Mouse (Mus musculus): Measurements from ENCODE around the gene Thap11. TPM values are rescaled to one million over a fixed set of nuclear protein-coding genes. Genes with fewer than 3 reads are reported as not detected.

The Thap11 gene
- polyA plus RNA-seq, 1 experiment from 2014 or later: 36.8 TPM

- ATAC-seq (ENCODE audit: low FRiP score, low TSS enrichment) (0 out of 2 replicates have a peak, but pooled peaks have one; percentile 28), DNase-seq (ENCODE audit: low spot score) (no peak)
- no peak for TF ChIP-seq EP300 (optimal IDR thresholded peaks at IDR 0.05)
- Histone ChIP-seq H3K36me3 (ENCODE audit: control insufficient read depth, insufficient read depth, low read length) (no peaks in the 10 kb centered on the region), H3K4me1 (replicated peaks; ENCODE audit: control insufficient read depth, insufficient read depth) (no peaks in the 10 kb centered on the region), H3K9ac (ENCODE audit: low read length) (no peak overlapping the region), H3K4me3 (ENCODE audit: low read depth, low read length) (no peak overlapping the region), H3K9me3 (ENCODE audit: control insufficient read depth, low read length) (no peaks in the 10 kb centered on the region), H3K27me3 (ENCODE audit: control insufficient read depth, insufficient read depth, low read length) (no peaks in the 10 kb centered on the region), H3K27ac (replicated peaks) (no peak overlapping the region), H3K4me2 (replicated peaks; ENCODE audit: low read depth) (no peak overlapping the region)
- WGBS: 73% methylated on average over 10 of the region's 10 CpGs
These were observed 43.9 kb upstream of the Thap11 start for GRCm38 (mm10) chr8:105811061-105811460.

GRCm38 (mm10) chr8:105811543-105811942 lies 43.4 kb upstream of the Thap11 start:
- Histone ChIP-seq H3K4me3 (ENCODE audit: low read depth, low read length) (no peak overlapping the region), H3K9me3 (ENCODE audit: control insufficient read depth, low read length) (no peaks in the 10 kb centered on the region), H3K4me1 (replicated peaks; ENCODE audit: control insufficient read depth, insufficient read depth) (no peaks in the 10 kb centered on the region), H3K27ac (replicated peaks) (peak overlapping the region; percentile 53; the same call in 1 of the 2 replicates), H3K36me3 (ENCODE audit: control insufficient read depth, insufficient read depth, low read length) (no peaks in the 10 kb centered on the region), H3K9ac (ENCODE audit: low read length) (no peak overlapping the region), H3K27me3 (ENCODE audit: control insufficient read depth, insufficient read depth, low read length) (no peaks in the 10 kb centered on the region), H3K4me2 (replicated peaks; ENCODE audit: low read depth) (no peak overlapping the region)
- DNase-seq (ENCODE audit: low spot score): no peak
- 48% methylated on average over 3 of the region's 3 CpGs for WGBS
- TF ChIP-seq CTCF (IDR thresholded peaks at IDR 0.05; ENCODE audit: low read depth) (no peak), EP300 (optimal IDR thresholded peaks at IDR 0.05) (no peak)
- no peak for ATAC-seq (ENCODE audit: low FRiP score, low TSS enrichment)

GRCm38 (mm10) chr8:105812511-105812910 lies 42.4 kb upstream of the Thap11 start:
- no peak overlapping the region for H3K4me2 ChIP-seq (replicated peaks; ENCODE audit: low read depth)
- no peak for TF ChIP-seq EP300 (optimal IDR thresholded peaks at IDR 0.05)
- no peak for TF ChIP-seq CTCF (IDR thresholded peaks at IDR 0.05; ENCODE audit: low read depth)
- ATAC-seq (ENCODE audit: low FRiP score, low TSS enrichment): no peak
- no peaks in the 10 kb centered on the region for H3K9me3 ChIP-seq (ENCODE audit: control insufficient read depth, low read length)
- no peak overlapping the region for H3K9ac ChIP-seq (ENCODE audit: low read length)
- H3K4me1 ChIP-seq (replicated peaks; ENCODE audit: control insufficient read depth, insufficient read depth): no peaks in the 10 kb centered on the region
- no peak for DNase-seq (ENCODE audit: low spot score)
- no peaks in the 10 kb centered on the region for H3K27me3 ChIP-seq (ENCODE audit: control insufficient read depth, insufficient read depth, low read length)
- no peak overlapping the region for H3K4me3 ChIP-seq (ENCODE audit: low read depth, low read length)
- H3K36me3 ChIP-seq (ENCODE audit: control insufficient read depth, insufficient read depth, low read length): no peaks in the 10 kb centered on the region
- 81% methylated on average over 5 of the region's 5 CpGs for WGBS
- H3K27ac ChIP-seq (replicated peaks): no peak overlapping the region

GRCm38 (mm10) chr8:105813241-105813640 lies 41.7 kb upstream of the Thap11 start:
- H3K27ac ChIP-seq (replicated peaks): no peak overlapping the region
- H3K27me3 ChIP-seq (ENCODE audit: control insufficient read depth, insufficient read depth, low read length): no peaks in the 10 kb centered on the region
- no peak for DNase-seq (ENCODE audit: low spot score)
- no peak for TF ChIP-seq EP300 (optimal IDR thresholded peaks at IDR 0.05)
- TF ChIP-seq CTCF (IDR thresholded peaks at IDR 0.05; ENCODE audit: low read depth): no peak
- ATAC-seq (ENCODE audit: low FRiP score, low TSS enrichment): no peak
- H3K9ac ChIP-seq (ENCODE audit: low read length): no peak overlapping the region
- H3K4me3 ChIP-seq (ENCODE audit: low read depth, low read length): no peak overlapping the region
- no peaks in the 10 kb centered on the region for H3K9me3 ChIP-seq (ENCODE audit: control insufficient read depth, low read length)
- no peak overlapping the region for H3K4me2 ChIP-seq (replicated peaks; ENCODE audit: low read depth)
- WGBS: 95% methylated on average over 6 of the region's 6 CpGs
- no peaks in the 10 kb centered on the region for H3K36me3 ChIP-seq (ENCODE audit: control insufficient read depth, insufficient read depth, low read length)
- no peaks in the 10 kb centered on the region for H3K4me1 ChIP-seq (replicated peaks; ENCODE audit: control insufficient read depth, insufficient read depth)

- H3K4me2 ChIP-seq (replicated peaks; ENCODE audit: low read depth): no peak overlapping the region
- 88% methylated on average over 3 of the region's 3 CpGs for WGBS
- peaks cover 3% of the 10 kb centered on the region for H3K36me3 ChIP-seq (ENCODE audit: control insufficient read depth, insufficient read depth, low read length)
- no peak overlapping the region for H3K4me3 ChIP-seq (ENCODE audit: low read depth, low read length)
- ATAC-seq (ENCODE audit: low FRiP score, low TSS enrichment): no peak
- TF ChIP-seq CTCF (IDR thresholded peaks at IDR 0.05; ENCODE audit: low read depth): no peak
- no peak for TF ChIP-seq EP300 (optimal IDR thresholded peaks at IDR 0.05)
- H3K9me3 ChIP-seq (ENCODE audit: control insufficient read depth, low read length): no peaks in the 10 kb centered on the region
- H3K27me3 ChIP-seq (ENCODE audit: control insufficient read depth, insufficient read depth, low read length): no peaks in the 10 kb centered on the region
- H3K27ac ChIP-seq (replicated peaks): no peak overlapping the region
- DNase-seq (ENCODE audit: low spot score): no peak
- H3K4me1 ChIP-seq (replicated peaks; ENCODE audit: control insufficient read depth, insufficient read depth): no peaks in the 10 kb centered on the region
- H3K9ac ChIP-seq (ENCODE audit: low read length): no peak overlapping the region
These were observed 35.3 kb upstream of the Thap11 start for GRCm38 (mm10) chr8:105819659-105820058.

- Histone ChIP-seq H3K4me2 (replicated peaks; ENCODE audit: low read depth) (no peak overlapping the region), H3K36me3 (ENCODE audit: control insufficient read depth, insufficient read depth, low read length) (peaks cover 3% of the 10 kb centered on the region), H3K4me1 (replicated peaks; ENCODE audit: control insufficient read depth, insufficient read depth) (peaks cover 4% of the 10 kb centered on the region; the same call in 1 of the 2 replicates), H3K9ac (ENCODE audit: low read length) (no peak overlapping the region), H3K27me3 (ENCODE audit: control insufficient read depth, insufficient read depth, low read length) (no peaks in the 10 kb centered on the region), H3K27ac (replicated peaks) (no peak overlapping the region), H3K4me3 (ENCODE audit: low read depth, low read length) (no peak overlapping the region), H3K9me3 (ENCODE audit: control insufficient read depth, low read length) (no peaks in the 10 kb centered on the region)
- no peak for TF ChIP-seq EP300 (optimal IDR thresholded peaks at IDR 0.05)
- TF ChIP-seq CTCF (IDR thresholded peaks at IDR 0.05; ENCODE audit: low read depth): no peak
- no peak for DNase-seq (ENCODE audit: low spot score)
- WGBS: 81% methylated on average over 1 of the region's 1 CpGs
- peak; percentile 62; the same call in 1 of the 2 replicates for ATAC-seq (ENCODE audit: low FRiP score, low TSS enrichment)
These were observed 34.0 kb upstream of the Thap11 start for GRCm38 (mm10) chr8:105820925-105821324.
